ENCODE assay signal across 9 mouse cellular contexts in the genomic region with DNA sequence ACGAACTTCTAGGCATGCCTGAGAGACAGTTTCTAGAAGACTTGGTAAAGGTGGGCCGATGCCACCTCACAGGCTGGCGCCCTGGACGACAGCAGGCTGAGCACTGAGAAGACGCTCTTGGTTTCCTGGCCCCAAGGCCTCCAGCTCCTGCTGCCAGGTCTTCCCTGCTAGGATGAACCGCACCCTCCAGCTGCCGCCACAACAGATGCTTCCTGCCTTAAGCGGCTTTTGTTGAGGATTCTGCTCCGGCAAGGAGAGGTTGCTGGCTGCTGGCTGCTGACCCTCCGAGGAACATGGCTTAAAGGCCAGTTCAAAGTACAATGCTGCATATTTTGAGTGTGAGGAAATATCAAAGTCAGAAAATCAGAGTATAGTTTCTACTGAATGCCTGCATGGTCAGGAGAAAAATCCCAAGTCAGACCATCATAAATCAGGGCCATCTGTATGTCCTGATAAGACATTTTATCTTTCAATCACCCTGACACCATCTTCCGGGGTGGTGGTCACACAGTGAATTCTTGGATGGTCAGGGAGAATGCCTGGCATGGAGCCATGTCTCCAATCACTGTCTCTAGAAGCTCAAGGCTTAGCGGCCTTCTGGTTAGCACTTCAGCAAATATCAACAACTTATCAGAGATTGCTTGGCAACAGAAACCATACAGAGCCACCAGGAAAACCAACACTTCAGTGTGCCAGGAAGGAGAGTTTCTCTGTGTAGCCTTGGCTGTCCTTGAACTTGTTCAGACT. TPM values are rescaled to one million over a fixed set of nuclear protein-coding genes. Genes with fewer than 3 reads are reported as not detected.
DNase-seq lines count a peak whose midpoint lies in the region; ATAC-seq and TF ChIP-seq lines count a peak whose summit lies in the region.
"Had no signal": no experiment of that assay in that cellular context is flagged by ENCODE, and none has a peak within 500 bp of the region (broad histone marks: within the 10 kb centered on the region; RNA-seq: fewer than 3 reads in every experiment).

No protein-coding gene starts in this region.

- H3K27ac ChIP-seq in heart, postnatal 0 days (ENCODE audit: low read depth), result peak overlapping the region; percentile 52
- H3K27ac ChIP-seq in lung, embryonic 14.5 days (ENCODE audit: low read depth), result peak overlapping the region; percentile 0; the same call in 1 of the 2 replicates
- no peak overlapping the region for H3K27ac ChIP-seq in forebrain, embryonic 11.5 days (ENCODE audit: low read depth, low read length)
- H3K27ac ChIP-seq: heart, embryonic 13.5 days had no signal

- H3K9ac ChIP-seq in heart, postnatal 0 days (replicated peaks; ENCODE audit: low read depth, low read length), result no peak overlapping the region
- no peak overlapping the region for H3K9ac ChIP-seq in lung, embryonic 14.5 days
- no peak overlapping the region for H3K9ac ChIP-seq in forebrain, embryonic 11.5 days (ENCODE audit: low read length)
- H3K9ac ChIP-seq: heart, embryonic 13.5 days had no signal

- H3K4me3 ChIP-seq in heart, postnatal 0 days (ENCODE audit: low read depth, low read length), result no peak overlapping the region
- no peak overlapping the region for H3K4me3 ChIP-seq in lung, embryonic 14.5 days (ENCODE audit: low read depth, low read length)
- H3K4me3 ChIP-seq in forebrain, embryonic 11.5 days (ENCODE audit: low read depth, low read length), result no peak overlapping the region
- H3K4me3 ChIP-seq: heart, embryonic 13.5 days had no signal

- TF ChIP-seq EP300 in heart, postnatal 0 days (IDR thresholded peaks at IDR 0.05; ENCODE audit: low read depth), result no peak

- WGBS in heart, postnatal 0 days, result 48% methylated on average over 12 of the region's 12 CpGs
- WGBS in lung, embryonic 14.5 days, result 51% methylated on average over 12 of the region's 12 CpGs
- 75% methylated on average over 12 of the region's 12 CpGs for WGBS in forebrain, embryonic 11.5 days

- ATAC-seq in heart, postnatal 0 days (ENCODE audit: insufficient read depth, low read depth), result peak; percentile 66
- peak; percentile 65; the same call in 1 of the 2 replicates for ATAC-seq in lung, embryonic 14.5 days (ENCODE audit: insufficient read depth)
- ATAC-seq in forebrain, embryonic 11.5 days (replicated peaks; ENCODE audit: low FRiP score), result no peak

- no peak for TF ChIP-seq CTCF in heart, postnatal 0 days (IDR thresholded peaks at IDR 0.05; ENCODE audit: low read depth)
- TF ChIP-seq CTCF in lung, embryonic 14.5 days (IDR thresholded peaks at IDR 0.05; ENCODE audit: low read depth), result no peak

- 0 out of 2 replicates have a peak, but pooled peaks cover 6% of the 10 kb centered on the region for H3K4me1 ChIP-seq in heart, postnatal 0 days (ENCODE audit: control insufficient read depth, insufficient read depth)
- 0 out of 2 replicates have a peak, but pooled peaks cover 6% of the 10 kb centered on the region for H3K4me1 ChIP-seq in lung, embryonic 14.5 days (ENCODE audit: insufficient read depth)
- H3K4me1 ChIP-seq in forebrain, embryonic 11.5 days (replicated peaks; ENCODE audit: control insufficient read depth, insufficient read depth, low read length), result no peaks in the 10 kb centered on the region

- no peaks in the 10 kb centered on the region for H3K9me3 ChIP-seq in heart, postnatal 0 days (replicated peaks; ENCODE audit: control insufficient read depth, low read length)
- no peaks in the 10 kb centered on the region for H3K9me3 ChIP-seq in lung, embryonic 14.5 days (ENCODE audit: low read depth, low read length)
- H3K9me3 ChIP-seq in forebrain, embryonic 11.5 days (ENCODE audit: control insufficient read depth, low read length), result no peaks in the 10 kb centered on the region
- H3K9me3 ChIP-seq: heart, embryonic 13.5 days had no signal

- peak; percentile 37 for DNase-seq in embryo, embryonic 10 days (ENCODE audit: low spot score)
- DNase-seq in embryo, embryonic 9.5 days (ENCODE audit: extremely low spot score), result no peak
- DNase-seq in adrenal gland, postnatal 25 days, result peak; percentile 13
- peak; percentile 51 for DNase-seq in heart, postnatal 0 days (ENCODE audit: low spot score)
- peak; percentile 66 for DNase-seq in lung, embryonic 14.5 days
- no peak for DNase-seq in forebrain, embryonic 11.5 days (ENCODE audit: low spot score)
- no peak for DNase-seq in cerebellum, adult 11 months
- DNase-seq in left cerebral cortex, postnatal 25 days (ENCODE audit: low spot score in 2 of 2), result no peak

- no peaks in the 10 kb centered on the region for H3K36me3 ChIP-seq in heart, postnatal 0 days (replicated peaks; ENCODE audit: control insufficient read depth, insufficient read depth, low read length)
- no peaks in the 10 kb centered on the region for H3K36me3 ChIP-seq in lung, embryonic 14.5 days (ENCODE audit: insufficient read depth)
- no peaks in the 10 kb centered on the region for H3K36me3 ChIP-seq in forebrain, embryonic 11.5 days (ENCODE audit: control insufficient read depth, insufficient read depth, low read length)
- H3K36me3 ChIP-seq: heart, embryonic 13.5 days had no signal

- no peaks in the 10 kb centered on the region for H3K27me3 ChIP-seq in heart, postnatal 0 days (ENCODE audit: control insufficient read depth, insufficient read depth, low read length)
- no peaks in the 10 kb centered on the region for H3K27me3 ChIP-seq in lung, embryonic 14.5 days (ENCODE audit: insufficient read depth, low read length)
- no peaks in the 10 kb centered on the region for H3K27me3 ChIP-seq in forebrain, embryonic 11.5 days (ENCODE audit: control insufficient read depth, insufficient read depth, low read length)
- H3K27me3 ChIP-seq: heart, embryonic 13.5 days had no signal

- intact Hi-C loops in left cerebral cortex, postnatal 25 days (cut with DNase I), result no loop called here

- no peak overlapping the region for H3K4me2 ChIP-seq in heart, postnatal 0 days (ENCODE audit: low read depth, low read length)
- H3K4me2 ChIP-seq in lung, embryonic 14.5 days, result no peak overlapping the region
- H3K4me2 ChIP-seq in forebrain, embryonic 11.5 days (ENCODE audit: low read depth, low read length, severe bottlenecking), result no peak overlapping the region
- H3K4me2 ChIP-seq: heart, embryonic 13.5 days had no signal

RNA-seq across cellular contexts. Expression of a gene that starts 9.6 kb away (rescaled TPM):
- 19.8 and 22.0 TPM in 2 replicates for total RNA-seq in adrenal gland, postnatal 25 days (2021)
- total RNA-seq in heart, postnatal 0 days (2014; rRNA removed; ENCODE audit: low replicate concordance), result 18.2 and 20.0 TPM in 2 replicates
- polyA plus RNA-seq in heart, postnatal 0 days (2015; fragmentation: Nextera tagmentation; extraction: Ambion mirVana), result 2.6 and 3.6 TPM in 2 replicates
- 2.9 and 3.9 TPM in 2 replicates for polyA plus RNA-seq in lung, embryonic 14.5 days (2014; fragmentation: Nextera tagmentation; extraction: Ambion mirVana)
- 2.2 and 2.7 TPM in 2 replicates for polyA plus RNA-seq in forebrain, embryonic 11.5 days (2014; fragmentation: Nextera tagmentation; extraction: Ambion mirVana)
- 10 to 100 TPM; 28.2 to 36.9 TPM for total RNA-seq in left cerebral cortex, postnatal 25 days (2021)

Comparison
In these comparisons a context has a peak if more than half of its experiments do, and no peak if none do; other contexts are left out.
1. DNase-seq: peak in embryo, embryonic 10 days (single experiment), adrenal gland, postnatal 25 days (single experiment), heart, postnatal 0 days (single experiment) and lung, embryonic 14.5 days (single experiment); none in embryo, embryonic 9.5 days (single experiment), forebrain, embryonic 11.5 days (single experiment), cerebellum, adult 11 months (single experiment) and left cerebral cortex, postnatal 25 days (0 of 2).